Mouse (Mus musculus): Measurements from ENCODE around the gene Hpse2. TPM values are rescaled to one million over a fixed set of nuclear protein-coding genes. Genes with fewer than 3 reads are reported as not detected.

The Hpse2 gene
- total RNA-seq, 2 experiments from 2014 or later: not detected

DNA sequence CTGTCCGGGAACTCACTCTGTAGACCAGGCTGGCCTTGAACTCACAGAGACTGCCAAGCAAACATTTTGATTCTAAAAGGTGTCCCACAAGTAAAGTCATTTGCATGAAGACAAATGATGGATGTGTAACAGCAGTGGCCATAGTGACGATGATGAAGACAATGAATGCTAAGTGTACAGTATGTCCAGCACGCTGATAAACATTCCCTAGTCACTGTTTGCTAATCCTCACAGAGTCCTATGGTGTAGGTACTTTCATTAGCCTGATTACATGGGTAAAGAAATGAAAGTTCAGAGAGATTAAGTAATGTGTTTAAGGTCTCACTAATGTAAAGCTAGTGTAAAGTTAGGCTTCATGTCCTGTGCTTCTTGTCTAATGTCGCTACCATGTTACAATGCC is 511.6 kb downstream of the Hpse2 start:
- no peak for ATAC-seq (replicated peaks; ENCODE audit: low FRiP score, low TSS enrichment, poor library complexity, severe bottlenecking)

DNA sequence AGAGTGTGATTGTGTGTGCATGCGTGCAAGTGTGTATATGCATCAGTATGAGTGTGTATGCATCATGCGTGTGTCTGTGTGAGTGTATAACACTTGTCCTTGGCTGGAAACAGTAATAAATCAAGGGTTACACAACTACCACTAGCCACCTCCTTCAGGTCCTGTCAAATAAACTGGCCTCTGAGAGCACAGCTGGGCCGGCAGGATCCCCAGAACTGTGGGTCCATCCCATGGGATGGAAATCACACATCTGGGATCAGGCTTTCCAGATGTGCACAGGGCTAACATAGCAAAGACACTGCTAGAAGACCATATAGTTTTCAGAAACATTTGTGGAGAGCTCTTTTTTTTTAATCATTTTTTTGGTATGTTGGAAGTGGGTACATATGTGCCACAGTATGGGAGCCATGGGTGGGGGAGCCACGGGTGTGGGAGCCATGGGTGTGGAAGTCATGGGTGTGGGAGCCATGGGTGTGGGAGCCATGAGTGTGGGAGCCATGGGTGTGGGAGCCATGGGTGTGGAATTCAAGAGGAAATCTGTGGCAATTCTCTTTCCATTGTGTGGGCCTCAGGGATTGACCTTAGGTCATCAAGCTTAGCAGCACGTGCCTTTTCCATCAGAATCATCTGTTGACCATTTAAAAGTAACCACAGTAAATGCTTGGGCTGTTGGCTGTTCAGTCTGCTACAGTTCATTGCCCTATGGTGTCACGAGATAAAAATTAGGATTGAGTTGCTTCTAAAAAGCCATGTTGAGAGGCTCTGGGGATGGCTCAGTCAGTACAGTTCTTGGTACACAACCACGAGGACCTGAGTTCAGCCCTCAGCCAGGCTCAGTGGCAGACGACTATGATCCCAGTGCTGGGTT is 518.3 kb downstream of the Hpse2 start:
- no peak for ATAC-seq (replicated peaks; ENCODE audit: low FRiP score, low TSS enrichment, poor library complexity, severe bottlenecking)

DNA sequence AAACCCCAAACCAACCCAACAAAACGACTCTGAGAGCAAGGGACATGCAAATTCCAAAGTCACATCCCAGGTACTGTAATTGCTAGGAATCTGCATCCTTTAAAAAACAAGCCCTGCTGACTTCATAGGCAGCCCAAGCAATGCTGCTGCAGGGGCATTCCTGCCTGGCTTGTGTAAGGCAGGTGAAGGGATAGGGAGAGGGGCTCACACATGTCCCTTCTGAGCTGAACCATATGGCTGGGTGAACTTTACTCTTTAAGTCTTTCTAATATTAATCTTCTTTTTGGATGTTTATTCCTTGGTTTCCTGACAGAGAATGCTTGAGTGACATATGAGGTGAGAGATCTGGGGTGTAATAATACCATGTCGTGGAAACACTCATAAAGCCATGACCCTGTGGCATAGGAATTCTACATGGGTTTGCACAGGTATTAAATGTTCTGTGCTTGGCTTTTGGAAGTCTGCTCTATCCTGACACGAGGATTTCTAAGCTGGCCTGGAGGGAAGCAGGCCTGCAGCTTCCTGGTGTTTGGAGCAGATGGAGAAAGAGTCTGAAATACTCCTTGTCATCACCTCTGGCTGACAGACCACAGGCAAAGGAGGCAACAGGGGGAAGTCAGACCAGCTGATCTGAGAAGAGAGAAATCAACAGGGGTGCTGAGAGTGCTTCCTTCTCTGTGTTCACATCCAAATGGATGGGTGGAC is 519.0 kb downstream of the Hpse2 start:
- no peak for ATAC-seq (replicated peaks; ENCODE audit: low FRiP score, low TSS enrichment, poor library complexity, severe bottlenecking)

DNA sequence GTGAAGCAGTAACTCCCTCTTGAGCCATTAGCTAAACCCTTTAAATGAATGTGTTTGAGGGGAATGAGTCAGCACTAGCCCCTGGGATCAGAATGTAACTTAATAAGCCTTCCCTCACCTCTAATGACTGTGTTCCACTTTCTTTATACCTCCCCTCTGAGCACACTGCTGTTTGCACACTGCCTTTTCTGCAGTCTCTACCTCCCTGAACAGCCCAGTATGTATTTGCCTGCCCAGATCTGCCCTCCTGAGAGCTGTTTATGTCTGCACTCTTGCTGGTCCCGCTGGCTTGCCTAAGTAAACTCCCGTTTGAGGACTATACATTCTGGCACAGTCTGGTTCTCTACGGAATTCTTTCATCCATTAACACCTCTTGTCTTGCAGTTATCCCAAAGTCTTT is 525.1 kb downstream of the Hpse2 start:
- ATAC-seq (replicated peaks; ENCODE audit: low FRiP score, low TSS enrichment, poor library complexity, severe bottlenecking): no peak

DNA sequence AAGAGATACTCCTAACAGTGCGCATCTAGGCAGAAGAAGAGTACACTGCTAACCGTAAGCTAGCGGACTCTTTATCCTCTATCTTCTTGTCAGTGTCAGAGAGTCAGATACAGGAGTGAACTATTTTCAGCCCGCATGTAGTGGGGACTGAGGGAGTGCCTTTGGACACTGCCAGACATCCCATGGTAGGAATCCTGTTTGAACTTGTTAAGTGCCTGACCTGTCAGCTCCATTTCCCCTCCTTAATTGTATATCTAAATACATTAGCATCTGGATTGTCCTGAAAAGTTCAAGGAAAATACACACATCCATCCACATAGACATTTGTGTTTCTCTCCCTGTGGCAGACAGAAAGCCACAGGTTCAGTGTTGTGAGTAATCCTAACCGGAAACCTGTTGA is 531.1 kb downstream of the Hpse2 start:
- ATAC-seq (replicated peaks; ENCODE audit: low FRiP score, low TSS enrichment, poor library complexity, severe bottlenecking): no peak

DNA sequence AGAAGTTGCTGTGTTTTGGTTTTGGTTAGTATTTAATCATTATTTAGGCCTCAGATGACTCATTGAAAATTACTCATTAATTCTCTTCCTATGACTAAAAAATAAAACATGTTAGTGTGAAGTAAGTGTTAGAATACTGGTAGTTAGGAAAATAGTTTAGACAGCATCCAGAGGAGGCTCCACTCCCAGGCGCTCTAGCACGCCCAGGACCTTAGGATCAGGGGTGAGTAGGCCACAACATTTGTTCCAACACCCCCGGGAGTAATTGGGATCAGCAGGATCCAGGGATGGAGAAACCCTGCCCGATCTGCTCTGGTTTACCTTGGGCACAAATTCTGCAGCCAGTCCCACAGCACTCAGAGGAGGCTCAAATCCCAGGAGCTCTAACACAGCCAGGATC is 532.5 kb downstream of the Hpse2 start:
- ATAC-seq (replicated peaks; ENCODE audit: low FRiP score, low TSS enrichment, poor library complexity, severe bottlenecking): no peak

DNA sequence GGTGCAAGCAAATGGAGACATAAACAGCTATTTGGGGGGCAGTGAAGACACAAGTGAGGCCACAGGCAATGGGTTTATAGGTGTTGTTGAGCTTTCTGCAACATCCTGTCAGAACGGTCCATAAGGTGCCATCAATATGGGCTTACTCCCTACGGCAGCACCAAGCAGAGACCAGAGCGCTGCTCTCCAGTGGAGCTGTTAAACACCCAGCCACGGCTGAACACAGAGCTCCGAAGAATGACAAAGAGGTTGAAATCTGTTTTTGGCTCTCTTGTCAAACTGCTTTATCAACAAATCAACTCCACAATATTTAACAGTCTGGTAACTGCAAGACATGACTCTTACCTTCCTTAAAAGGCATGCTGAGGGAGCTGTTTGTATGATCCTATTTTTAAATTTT is 537.7 kb downstream of the Hpse2 start:
- no peak for ATAC-seq (replicated peaks; ENCODE audit: low FRiP score, low TSS enrichment, poor library complexity, severe bottlenecking)

DNA sequence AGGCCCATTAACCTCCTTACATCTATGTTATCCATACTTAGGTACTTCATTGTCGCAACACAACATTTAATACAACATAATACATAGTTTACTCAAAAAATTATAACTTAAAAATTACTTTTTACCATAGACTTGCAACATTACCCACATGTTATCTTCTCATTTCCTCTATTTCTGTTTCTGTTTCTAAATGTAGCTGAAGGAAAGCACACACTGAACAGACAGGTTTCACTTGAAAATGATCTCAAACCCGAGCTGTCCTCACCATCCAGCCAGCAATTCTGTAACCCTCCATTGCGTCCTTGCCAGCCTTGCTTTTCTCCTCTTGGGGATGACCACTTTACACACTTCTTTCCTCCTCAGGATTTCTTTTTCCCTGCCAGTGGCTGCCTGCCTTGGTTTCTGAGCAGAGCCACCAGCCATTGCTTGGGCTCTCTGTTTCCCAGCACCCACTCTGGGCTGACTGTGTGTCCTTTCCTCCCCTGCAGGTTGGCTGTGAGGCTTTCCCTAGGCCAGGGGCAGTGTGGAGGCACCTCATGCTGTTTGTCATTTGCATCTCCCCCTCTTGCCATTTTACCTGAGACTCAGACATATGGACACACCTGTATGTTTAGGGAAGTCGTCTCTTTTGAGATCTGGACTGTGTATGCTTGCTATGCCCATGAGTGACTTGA is 548.4 kb downstream of the Hpse2 start:
- ATAC-seq (replicated peaks; ENCODE audit: low FRiP score, low TSS enrichment, poor library complexity, severe bottlenecking): no peak

DNA sequence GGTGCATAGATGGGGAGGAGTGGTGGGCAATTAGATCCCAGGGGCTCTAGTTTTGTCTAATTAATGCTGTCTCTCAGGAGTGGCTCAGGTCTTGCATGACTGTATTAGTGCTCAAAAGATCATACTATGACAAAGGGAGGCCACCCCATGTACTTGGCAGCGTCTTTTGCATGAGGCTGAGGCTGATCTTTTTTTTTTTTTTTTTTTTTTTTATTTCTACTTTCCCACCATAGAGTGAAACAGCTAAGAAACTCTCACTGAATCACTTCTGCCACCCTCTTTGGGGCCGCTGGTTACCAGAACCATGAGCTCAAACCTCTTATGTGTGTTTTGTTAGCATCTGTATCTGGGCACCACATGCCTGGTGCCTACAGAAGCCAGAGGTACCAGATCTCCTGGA is 549.0 kb downstream of the Hpse2 start:
- no peak for ATAC-seq (replicated peaks; ENCODE audit: low FRiP score, low TSS enrichment, poor library complexity, severe bottlenecking)

DNA sequence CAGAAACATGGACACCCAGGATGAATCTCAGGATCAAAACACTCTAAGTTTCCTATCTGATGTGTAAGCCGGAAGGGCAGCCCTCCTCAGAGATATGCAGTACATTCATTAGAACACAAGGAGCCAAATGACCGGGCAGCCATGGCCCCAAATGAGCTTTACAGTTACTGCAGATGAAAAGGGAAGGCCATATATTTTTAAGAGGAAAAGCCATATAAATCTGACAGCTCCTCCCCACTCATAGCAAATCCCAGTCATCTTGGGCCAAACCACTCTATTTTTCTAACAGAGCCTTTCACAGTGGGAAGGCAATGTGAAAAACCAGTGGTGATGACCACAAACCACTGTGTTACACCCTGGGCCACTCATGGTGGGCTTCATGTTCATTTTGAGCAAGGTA is 549.9 kb downstream of the Hpse2 start:
- no peak for ATAC-seq (replicated peaks; ENCODE audit: low FRiP score, low TSS enrichment, poor library complexity, severe bottlenecking)

DNA sequence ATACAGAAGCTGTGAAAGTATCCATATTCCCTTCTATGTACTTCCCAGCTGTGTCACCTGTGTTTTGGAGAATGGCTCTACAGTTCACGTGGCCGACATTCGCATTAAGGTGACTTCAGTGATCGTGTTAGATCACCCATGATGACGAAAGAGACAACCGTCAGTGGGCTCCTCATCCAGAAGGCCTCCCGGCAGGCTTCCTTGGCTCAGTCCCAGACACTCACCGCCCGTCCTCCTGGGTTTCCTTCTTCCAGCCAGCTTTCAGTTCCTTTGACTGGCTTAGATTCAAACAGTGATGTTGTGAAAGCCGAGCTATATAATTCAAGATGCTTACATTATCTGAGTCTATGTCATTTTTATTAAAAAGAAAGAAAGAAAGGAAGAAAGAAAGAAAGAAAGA is 550.6 kb downstream of the Hpse2 start:
- no peak for ATAC-seq (replicated peaks; ENCODE audit: low FRiP score, low TSS enrichment, poor library complexity, severe bottlenecking)

DNA sequence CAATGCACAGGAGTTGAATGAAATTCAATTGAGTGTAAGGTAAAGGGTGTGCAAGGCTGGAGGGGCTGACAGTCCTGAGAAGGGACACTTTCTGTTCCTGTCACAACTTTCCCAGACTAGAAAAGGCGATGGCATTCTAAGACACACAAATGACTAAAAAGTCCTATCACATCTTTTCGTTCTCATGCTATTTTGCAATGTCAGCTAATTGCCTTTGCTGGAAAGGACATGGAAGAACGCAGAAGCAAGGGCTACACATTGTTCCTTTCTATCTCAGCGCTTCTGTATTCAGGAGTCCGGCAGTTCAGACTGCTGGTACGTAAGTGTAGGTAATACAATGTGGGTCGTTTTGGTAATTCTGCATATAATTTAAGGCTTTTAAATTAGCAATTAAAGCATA is 555.0 kb downstream of the Hpse2 start:
- no peak for ATAC-seq (replicated peaks; ENCODE audit: low FRiP score, low TSS enrichment, poor library complexity, severe bottlenecking)

DNA sequence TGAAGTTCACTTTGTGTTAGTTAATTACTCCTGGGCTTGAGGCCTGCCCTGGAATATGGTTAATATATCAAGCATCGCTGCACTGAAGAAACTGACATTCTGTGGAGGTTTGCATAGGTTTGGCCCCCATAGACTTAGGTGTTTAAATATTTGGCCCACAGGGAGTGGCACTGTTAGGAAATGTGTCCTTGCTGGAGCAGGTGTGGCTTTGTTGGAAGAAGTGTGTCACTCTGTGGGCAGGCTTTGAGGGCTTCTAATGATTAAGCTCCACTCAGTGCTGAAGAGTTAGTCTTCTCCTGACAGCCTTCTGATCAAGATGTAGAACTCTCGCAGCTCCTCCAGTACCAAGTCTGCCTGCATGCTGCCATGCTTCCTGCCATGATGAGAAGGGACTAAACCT is 555.9 kb downstream of the Hpse2 start:
- no peak for ATAC-seq (replicated peaks; ENCODE audit: low FRiP score, low TSS enrichment, poor library complexity, severe bottlenecking)

DNA sequence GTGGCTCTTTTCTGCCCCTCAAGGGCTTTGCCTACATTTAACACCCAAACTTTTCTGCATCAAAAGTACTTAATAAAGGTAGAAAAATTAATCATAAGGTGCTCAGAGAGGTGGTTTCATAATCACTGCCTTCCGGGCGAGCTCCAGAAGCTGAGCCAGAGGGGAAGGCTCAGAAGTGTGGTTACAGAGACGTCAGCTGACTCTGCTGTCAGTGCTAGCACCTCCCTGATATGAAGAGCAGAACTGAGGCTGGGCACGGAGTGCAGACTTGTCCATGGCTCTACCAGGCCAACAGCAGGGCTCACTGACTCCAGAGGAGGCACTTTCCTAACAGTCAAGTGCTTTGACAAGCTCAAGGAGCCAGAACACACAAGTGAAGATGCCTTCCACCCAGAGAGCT is 559.0 kb downstream of the Hpse2 start:
- no peak for ATAC-seq (replicated peaks; ENCODE audit: low FRiP score, low TSS enrichment, poor library complexity, severe bottlenecking)

DNA sequence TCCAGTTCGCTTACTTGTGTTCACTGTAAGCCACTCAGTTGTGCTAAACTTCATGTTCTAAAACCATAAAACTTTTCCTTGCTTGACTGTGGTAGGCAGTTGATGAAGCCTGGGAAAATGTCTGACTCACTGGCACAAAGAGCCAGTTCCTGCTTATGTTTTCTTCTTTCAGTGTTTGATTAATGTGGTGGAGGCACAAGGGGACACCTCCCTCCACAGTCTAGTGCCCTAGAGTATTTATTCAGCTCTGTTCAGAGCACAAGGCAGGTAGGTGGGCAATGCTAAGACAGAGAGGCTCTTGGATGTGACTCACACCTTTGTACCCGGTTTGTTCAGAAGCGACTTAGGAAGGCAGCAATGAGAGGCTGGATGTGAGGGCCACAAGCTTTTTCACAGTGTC is 560.3 kb downstream of the Hpse2 start:
- ATAC-seq (replicated peaks; ENCODE audit: low FRiP score, low TSS enrichment, poor library complexity, severe bottlenecking): no peak

DNA sequence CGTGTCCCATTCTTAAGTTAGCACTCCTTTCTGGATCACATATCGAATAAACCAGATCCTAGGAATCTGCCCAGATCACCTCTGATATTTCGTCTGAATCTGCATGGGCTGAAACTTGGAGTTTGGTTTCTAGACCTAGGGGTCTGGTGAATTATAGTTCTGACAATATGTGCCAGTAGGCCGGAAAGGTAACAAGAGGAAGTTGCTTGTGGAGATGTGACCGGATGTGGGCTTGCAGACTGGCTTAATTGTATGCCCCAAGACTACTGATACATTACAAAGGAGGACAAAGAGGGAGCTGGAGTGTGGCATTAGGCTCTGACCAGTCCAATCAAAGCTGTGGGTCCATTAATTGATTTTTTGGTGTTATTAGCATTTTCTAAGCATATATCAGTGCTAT is 568.0 kb downstream of the Hpse2 start:
- no peak for ATAC-seq (replicated peaks; ENCODE audit: low FRiP score, low TSS enrichment, poor library complexity, severe bottlenecking)

DNA sequence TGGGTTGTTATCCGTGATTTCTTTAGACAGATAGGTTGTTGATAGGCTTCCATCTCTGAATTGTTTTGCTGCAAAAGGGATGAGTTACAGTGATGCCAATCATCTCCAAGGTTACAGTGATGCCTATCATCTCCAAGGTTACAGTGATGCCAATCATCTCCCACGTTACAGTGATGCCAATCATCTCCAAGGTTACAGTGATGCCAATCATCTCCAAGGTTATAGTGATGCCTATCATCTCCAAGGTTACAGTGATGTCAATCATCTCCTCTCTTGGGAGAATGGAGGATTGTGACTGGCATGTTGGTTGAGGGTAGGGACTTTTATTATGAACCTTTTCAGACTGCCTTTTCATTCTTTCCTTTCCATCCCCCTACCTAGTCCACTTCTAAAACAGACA is 570.4 kb downstream of the Hpse2 start:
- no peak for ATAC-seq (replicated peaks; ENCODE audit: low FRiP score, low TSS enrichment, poor library complexity, severe bottlenecking)

DNA sequence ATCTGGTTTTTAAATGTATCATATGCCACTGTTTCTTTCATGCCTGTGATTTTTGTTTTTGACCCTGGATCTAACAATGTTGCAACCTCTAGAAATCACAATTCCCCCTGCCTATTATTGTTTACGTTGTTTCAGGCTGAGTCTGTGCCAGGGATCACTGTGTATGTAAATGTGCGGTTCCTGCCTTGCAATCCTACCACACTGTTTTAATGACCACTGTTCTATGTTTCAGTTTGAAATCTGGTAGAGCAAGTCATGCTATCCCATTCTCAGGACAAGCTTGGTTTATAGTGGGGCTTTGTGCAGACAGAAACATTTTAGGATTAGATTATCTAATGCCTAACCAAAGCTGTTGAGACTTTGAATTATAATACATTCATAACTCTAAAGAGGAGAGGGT is 571.9 kb downstream of the Hpse2 start:
- ATAC-seq (replicated peaks; ENCODE audit: low FRiP score, low TSS enrichment, poor library complexity, severe bottlenecking): no peak

DNA sequence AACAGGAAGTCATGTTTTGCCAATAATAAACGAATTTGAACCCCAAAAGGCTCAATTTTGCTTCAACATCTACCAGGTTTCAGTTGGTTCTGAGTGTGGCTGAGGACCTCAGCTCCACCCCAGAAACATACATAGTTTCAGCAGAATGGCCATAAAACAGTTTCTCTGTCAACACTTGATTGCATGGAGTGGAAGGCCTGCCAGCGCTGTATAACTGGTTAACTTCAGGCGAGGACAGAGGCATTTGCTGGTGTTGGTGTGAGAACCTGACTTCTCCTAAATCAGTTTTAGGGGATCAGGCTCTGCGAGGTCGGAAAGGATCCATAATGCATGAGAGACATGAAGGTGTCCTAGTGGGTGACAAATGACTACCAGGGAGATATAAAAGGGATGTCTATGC is 578.0 kb downstream of the Hpse2 start:
- no peak for ATAC-seq (replicated peaks; ENCODE audit: low FRiP score, low TSS enrichment, poor library complexity, severe bottlenecking)

DNA sequence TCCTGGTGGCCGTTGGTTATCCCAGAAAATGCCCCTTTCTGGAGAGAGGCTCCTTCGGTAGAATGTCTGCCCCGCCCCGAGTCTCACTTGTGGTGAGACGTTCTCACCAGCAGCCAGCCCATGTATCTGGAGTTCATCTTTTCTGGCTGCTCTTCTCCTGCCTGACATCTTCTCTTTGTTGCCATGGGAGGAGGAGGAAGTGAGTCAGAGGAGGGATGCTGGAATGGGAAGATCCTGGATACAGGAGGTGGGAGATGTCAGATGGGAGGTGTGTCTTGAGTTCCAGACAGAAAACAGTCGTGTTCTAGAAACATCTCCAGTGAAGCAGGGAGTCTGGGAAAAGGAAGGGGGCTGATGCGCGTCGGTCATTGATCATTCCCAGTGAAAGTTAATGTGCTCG is 578.7 kb downstream of the Hpse2 start:
- no peak for ATAC-seq (replicated peaks; ENCODE audit: low FRiP score, low TSS enrichment, poor library complexity, severe bottlenecking)

DNA sequence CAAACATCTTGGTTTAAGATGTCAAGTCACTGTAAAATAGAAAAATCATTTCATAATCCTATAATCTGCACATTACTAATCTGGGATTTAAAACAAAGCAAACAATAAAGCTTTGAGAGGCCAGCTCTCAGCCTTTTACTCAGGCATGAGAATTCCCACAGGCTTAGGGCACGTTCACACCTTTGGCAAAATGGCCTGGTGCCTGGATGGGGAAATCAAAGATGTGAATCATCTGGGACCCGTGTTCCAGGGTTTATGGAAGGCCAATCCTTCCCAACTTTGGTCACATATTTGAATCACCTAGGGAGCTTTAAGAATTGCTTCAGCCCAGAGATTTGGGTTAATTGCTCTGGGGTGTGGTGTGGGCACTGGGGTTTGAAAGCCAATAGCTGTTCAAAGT is 590.3 kb downstream of the Hpse2 start:
- ATAC-seq (replicated peaks; ENCODE audit: low FRiP score, low TSS enrichment, poor library complexity, severe bottlenecking): no peak

Measured in megakaryocyte-erythroid progenitor cell, adult 5-6 weeks (primary cell).